Mouse (Mus musculus) T-helper 2 cell (primary cell): ENCODE measurements around the gene Abce1.

Source experiments
- in situ Hi-C: fragments of 300-600 bp; cut with MboI, MseI; formaldehyde crosslinking; loops from one replicate; pipeline ENCODE4 v1.15.1; 2025; ENCODE audit warnings: high pct_unique_total_duplicates

The Abce1 gene

DNA sequence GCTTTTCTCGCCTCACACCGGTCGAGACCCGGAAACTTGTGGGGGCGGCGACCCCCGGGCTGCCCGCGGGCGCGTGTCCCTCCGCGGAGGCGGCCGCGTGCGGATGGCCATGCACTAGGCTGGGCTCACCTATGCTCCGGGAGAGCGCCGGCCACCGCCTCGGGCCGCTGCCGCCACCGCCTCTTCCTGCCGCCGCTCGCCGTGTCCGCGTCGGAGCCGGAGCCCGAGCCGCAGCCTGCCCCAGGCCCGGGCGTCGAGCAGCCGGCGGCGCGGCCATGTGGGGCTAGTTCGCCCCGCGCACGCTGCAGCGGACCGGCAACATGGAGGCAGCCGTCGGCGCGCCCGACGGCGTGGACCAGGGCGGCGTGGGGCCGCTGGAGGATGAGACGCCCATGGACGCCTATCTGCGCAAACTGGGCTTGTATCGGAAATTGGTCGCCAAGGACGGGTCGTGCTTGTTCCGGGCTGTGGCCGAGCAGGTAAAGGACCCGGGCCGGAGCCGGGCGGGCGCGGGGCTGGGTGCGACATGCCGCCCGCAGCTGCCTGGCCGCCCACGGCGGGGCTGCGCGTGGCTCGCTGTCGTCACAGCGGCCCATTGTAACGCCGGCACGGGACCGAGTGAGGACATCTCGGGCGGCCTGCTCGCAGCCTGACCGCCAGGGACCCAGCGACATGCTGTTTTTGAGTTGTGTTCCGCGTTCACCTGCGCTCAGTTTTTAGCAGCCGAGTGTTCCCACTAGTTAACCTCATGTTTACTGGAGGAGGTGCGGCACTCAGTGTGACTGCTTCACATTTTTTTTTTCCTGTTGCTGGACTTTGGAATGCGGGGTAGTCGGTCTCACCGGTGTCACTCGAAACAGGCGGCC is 71.7 kb downstream of the Abce1 start, which contains the start of gene Otud4:
Gene Otud4, plus strand, starts transcription at position 33 of the 866 bp plus-strand sequence.
- in situ Hi-C loops, result no loop called here

DNA sequence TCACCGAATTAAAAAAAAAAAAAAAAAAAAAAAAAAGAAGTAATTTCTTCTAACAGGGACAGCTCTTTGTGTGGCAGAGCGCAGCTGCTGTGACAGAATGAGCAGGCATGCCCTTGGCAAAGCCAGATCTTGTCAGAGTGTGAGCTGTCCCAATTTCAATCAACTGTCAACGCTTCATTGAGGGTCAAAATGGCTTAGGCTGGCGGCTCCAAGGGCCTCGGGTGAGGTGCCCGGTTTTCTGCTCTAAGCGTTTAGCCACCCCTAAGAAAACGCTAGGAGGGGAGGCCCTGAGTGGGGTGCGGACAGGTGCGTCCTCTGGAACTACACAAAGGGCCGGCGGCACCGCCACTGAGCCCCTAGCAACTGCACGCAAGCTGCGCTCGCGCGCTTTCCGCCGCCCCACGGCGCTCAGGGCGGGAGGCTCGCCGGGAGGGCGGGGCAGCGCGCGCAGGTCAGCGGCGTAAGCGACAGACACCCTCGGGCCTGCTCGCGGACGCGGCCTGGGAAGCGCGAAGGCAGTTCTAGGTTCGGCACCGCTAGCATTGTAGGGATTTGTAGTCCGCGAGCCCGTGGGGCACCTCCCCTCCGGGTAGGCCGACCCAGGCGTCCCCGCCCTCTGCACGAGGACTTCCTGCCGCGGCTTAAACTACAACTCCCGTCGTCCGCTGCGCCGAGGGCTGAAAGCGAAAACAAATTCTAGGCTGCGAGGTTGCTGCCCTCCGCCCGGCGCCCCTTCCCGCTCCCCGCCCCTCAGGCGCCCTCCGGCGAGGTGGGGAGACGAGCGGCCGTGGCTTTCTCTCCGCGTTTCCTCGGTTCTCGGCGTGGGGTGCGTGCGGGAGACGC is 72.6 kb downstream of the Abce1 start:
- in situ Hi-C loops, result no loop called here

GRCm38 (mm10) chr8:79638001-79638706 is 73.4 kb downstream of the Abce1 start:
- in situ Hi-C loops, result no loop called here

- in situ Hi-C loops, result no loop called here
These were observed 74.3 kb downstream of the Abce1 start for GRCm38 (mm10) chr8:79637237-79637636.

DNA sequence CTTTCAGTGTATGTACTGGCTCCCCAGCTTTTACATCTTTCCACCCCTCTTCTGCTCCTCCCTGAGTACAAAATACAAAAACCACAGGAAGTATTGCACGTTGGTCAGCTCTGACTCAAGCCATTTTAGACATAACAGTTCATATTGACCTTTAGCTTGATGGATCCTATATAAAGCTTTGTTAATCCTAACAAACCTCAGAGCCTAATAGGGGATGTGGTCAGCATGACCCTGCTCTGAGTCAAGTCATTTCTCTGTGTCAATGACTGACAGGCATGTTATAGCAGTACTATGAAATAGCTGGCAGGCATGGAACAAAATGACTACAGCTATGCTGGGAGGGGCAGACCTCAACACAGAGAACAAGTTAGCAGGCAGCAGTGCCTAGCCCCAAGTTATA is 75.4 kb downstream of the Abce1 start:
- in situ Hi-C loops, result no loop called here

DNA sequence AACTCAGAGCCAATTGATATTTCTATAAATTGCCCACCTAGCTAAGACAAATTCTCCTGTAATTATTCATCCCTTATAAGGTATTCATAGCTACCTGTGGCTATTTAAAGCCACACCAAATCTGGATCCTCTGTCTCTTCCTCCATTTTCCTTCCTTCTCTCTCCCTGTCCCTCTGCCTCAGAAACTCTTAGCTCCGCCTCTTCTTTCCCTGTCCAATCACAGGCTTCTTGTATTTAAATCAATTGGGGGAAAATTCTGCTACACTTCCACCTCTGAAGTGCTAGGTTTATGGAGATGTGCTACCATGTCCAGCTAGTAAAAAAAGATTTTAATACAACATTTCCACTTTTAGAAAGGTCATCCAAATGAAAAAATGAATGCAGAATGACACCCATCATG is 76.0 kb downstream of the Abce1 start:
- in situ Hi-C loops, result no loop called here
